Mouse (Mus musculus): ENCODE results near the gene Tns1.

The Tns1 gene

GRCm38 (mm10) chr1:73937805-73938204 is 186.4 kb downstream of the Tns1 start:
- peaks cover 20% of the 10 kb centered on the region for H3K4me1 ChIP-seq (replicated peaks; ENCODE audit: low read depth, low read length)
- H3K36me3 ChIP-seq (ENCODE audit: insufficient read depth, low read length): no peaks in the 10 kb centered on the region
- TF ChIP-seq CTCF (conservative IDR thresholded peaks at IDR 0.05; ENCODE audit: low read length) (no peak), NANOG (IDR thresholded peaks at IDR 0.05; ENCODE audit: borderline replicate concordance, low read length) (no peak)
- H3K9me3 ChIP-seq (ENCODE audit: low read length): no peaks in the 10 kb centered on the region
- H3K27me3 ChIP-seq (ENCODE audit: insufficient read depth, low read length): no peaks in the 10 kb centered on the region; the same call in 1 of the 2 replicates
- H3K4me3 ChIP-seq (replicated peaks; ENCODE audit: low read length): no peak overlapping the region

DNA sequence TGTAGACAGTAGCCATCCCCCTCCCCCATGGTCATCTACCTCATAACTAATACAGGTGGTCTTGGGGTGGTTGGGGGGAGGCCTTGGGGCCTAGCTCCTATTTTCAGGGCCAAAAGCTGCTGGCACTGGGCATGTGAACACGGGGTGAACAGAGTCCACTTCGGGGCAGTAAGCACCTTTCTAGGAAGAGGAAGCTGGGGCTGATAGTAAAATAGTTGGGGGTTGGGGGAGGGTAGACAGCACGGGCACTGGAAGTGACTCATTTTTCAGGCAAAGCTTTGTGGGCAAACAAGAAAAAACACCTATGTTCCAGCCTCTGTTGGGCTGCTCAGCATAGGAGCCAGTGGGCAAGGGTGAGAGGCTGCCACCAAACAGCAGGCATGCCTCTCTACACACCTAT is 187.7 kb downstream of the Tns1 start:
- Histone ChIP-seq H3K27me3 (ENCODE audit: insufficient read depth, low read length) (no peaks in the 10 kb centered on the region; the same call in 1 of the 2 replicates), H3K9me3 (ENCODE audit: low read length) (no peaks in the 10 kb centered on the region), H3K4me1 (replicated peaks; ENCODE audit: low read depth, low read length) (peaks cover 30% of the 10 kb centered on the region), H3K4me3 (replicated peaks; ENCODE audit: low read length) (no peak overlapping the region), H3K36me3 (ENCODE audit: insufficient read depth, low read length) (no peaks in the 10 kb centered on the region)
- TF ChIP-seq POU5F1 (IDR thresholded peaks at IDR 0.05; ENCODE audit: borderline replicate concordance, low read length) (no peak), CTCF (conservative IDR thresholded peaks at IDR 0.05; ENCODE audit: low read length) (no peak), NANOG (IDR thresholded peaks at IDR 0.05; ENCODE audit: borderline replicate concordance, low read length) (no peak)

DNA sequence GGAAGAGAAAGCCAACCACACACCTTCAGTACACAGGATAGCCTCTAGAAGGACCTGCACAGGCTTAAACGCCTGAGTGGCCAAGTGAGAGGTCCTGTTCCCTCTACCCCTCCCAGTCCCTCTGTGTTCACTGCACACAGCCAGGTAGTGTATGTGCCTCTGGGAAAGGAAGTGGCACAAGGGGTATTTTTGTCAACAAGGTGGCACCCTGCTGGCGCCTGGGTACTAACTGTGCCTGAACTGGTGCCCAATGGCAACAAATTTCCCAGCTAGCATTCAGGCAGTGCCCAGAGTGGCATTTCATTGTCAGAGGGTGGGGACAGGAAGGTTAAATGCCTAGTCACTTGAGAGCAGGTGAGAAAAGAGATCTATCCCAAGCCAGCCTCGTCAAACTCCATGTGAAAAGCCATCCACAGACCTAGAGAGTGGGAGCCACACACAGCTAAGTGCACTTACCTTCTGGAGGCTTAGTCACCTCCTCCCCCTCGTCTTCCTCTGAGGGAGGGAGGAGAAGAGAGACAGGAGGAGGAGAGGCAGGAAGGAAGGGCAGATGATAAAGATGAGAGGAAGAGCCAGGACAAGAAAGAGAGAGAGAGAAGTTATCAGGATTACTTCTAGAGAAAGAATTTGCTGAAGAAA is 188.7 kb downstream of the Tns1 start:
- TF ChIP-seq NANOG (IDR thresholded peaks at IDR 0.05; ENCODE audit: borderline replicate concordance, low read length) (no peak), POU5F1 (IDR thresholded peaks at IDR 0.05; ENCODE audit: borderline replicate concordance, low read length) (no peak), CTCF (conservative IDR thresholded peaks at IDR 0.05; ENCODE audit: low read length) (no peak)
- no peaks in the 10 kb centered on the region for H3K36me3 ChIP-seq (ENCODE audit: insufficient read depth, low read length)
- peaks cover 25% of the 10 kb centered on the region for H3K4me1 ChIP-seq (replicated peaks; ENCODE audit: low read depth, low read length)
- no peak overlapping the region for H3K4me3 ChIP-seq (replicated peaks; ENCODE audit: low read length)
- no peaks in the 10 kb centered on the region; the same call in 1 of the 2 replicates for H3K27me3 ChIP-seq (ENCODE audit: insufficient read depth, low read length)
- H3K9me3 ChIP-seq (ENCODE audit: low read length): no peaks in the 10 kb centered on the region

DNA sequence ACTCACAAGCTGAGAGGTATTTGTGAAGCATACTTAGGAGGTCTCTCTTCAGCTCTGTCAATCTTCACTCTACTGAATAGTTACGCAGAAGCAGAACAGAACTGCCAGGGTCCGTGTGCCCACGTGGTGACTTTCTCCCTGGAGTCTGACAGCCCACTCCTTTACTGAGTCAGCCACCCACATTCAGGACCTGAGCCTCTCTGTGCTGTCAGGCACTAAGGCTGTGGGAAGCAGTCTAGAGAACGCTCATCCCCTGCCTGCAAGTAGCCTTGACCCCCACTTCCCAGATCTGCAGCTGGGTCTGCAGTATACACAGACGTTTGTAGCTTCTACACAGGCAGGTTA is 191.1 kb downstream of the Tns1 start:
- no peak for TF ChIP-seq NANOG (IDR thresholded peaks at IDR 0.05; ENCODE audit: borderline replicate concordance, low read length)
- TF ChIP-seq CTCF (conservative IDR thresholded peaks at IDR 0.05; ENCODE audit: low read length): no peak
- no peak for TF ChIP-seq POU5F1 (IDR thresholded peaks at IDR 0.05; ENCODE audit: borderline replicate concordance, low read length)
- peaks cover 4% of the 10 kb centered on the region for H3K27me3 ChIP-seq (ENCODE audit: insufficient read depth, low read length)
- H3K4me3 ChIP-seq (replicated peaks; ENCODE audit: low read length): no peak overlapping the region
- peaks cover 35% of the 10 kb centered on the region for H3K4me1 ChIP-seq (replicated peaks; ENCODE audit: low read depth, low read length)
- H3K9me3 ChIP-seq (ENCODE audit: low read length): no peaks in the 10 kb centered on the region
- no peaks in the 10 kb centered on the region for H3K36me3 ChIP-seq (ENCODE audit: insufficient read depth, low read length)

DNA sequence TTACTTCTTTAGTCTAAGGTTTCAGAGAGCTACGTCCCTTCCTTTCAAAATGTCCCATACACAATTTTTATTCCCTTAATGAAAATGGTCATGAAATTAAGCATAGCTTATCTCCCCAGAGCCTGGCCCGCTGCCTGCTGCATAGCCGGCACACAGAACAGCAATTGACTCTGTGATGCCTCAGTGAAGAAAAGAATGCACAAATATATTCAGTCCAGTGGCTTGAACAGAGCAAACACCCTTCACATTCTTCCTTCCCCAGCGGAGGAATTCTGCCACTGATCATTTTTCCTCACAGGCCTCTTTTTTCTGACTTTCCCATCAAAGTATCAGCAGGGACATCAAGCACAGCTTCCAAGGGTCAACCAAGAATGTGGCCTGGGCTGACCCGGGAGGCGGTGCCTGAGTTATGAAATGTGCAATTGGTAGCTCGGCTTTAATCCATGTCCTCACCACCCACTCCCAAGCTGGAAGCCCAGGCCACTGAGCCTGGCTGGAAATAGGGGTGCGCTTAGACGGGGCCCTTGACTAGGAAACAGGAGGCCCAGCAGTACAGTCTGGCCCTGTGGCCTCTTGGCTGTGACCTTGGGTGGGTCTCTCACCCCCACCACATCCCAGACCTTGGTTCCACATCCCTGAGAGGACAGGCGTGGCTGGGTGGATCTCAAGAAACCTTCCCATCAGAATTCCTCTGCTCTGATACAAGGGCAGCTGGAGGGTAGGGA is 191.7 kb downstream of the Tns1 start:
- no peaks in the 10 kb centered on the region for H3K36me3 ChIP-seq (ENCODE audit: insufficient read depth, low read length)
- peaks cover 40% of the 10 kb centered on the region for H3K4me1 ChIP-seq (replicated peaks; ENCODE audit: low read depth, low read length)
- H3K9me3 ChIP-seq (ENCODE audit: low read length): no peaks in the 10 kb centered on the region
- no peak for TF ChIP-seq CTCF (conservative IDR thresholded peaks at IDR 0.05; ENCODE audit: low read length)
- TF ChIP-seq POU5F1 (IDR thresholded peaks at IDR 0.05; ENCODE audit: borderline replicate concordance, low read length): no peak
- no peak for TF ChIP-seq NANOG (IDR thresholded peaks at IDR 0.05; ENCODE audit: borderline replicate concordance, low read length)
- peaks cover 4% of the 10 kb centered on the region for H3K27me3 ChIP-seq (ENCODE audit: insufficient read depth, low read length)
- no peak overlapping the region for H3K4me3 ChIP-seq (replicated peaks; ENCODE audit: low read length)

DNA sequence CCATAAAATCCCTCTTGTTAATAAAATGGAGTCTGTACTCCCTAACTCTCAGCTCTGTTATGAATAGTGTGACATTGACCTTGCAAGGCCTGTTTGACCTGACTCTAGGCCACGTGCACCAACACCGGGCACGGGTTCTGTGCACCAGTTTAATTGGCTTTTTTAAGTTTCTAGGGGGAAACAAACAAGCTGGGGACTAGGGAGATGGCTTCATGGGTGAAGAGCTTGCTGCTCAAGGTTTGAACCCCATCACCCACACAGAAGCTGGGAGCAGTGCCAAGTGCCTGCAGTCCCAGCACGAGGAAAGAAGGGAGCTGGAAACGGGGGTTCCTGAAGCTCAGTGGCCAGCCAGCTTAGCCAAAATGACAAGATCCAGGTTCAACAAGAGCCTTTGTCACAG is 192.4 kb downstream of the Tns1 start:
- H3K36me3 ChIP-seq (ENCODE audit: insufficient read depth, low read length): no peaks in the 10 kb centered on the region
- H3K9me3 ChIP-seq (ENCODE audit: low read length): no peaks in the 10 kb centered on the region
- H3K4me3 ChIP-seq (replicated peaks; ENCODE audit: low read length): no peak overlapping the region
- TF ChIP-seq POU5F1 (IDR thresholded peaks at IDR 0.05; ENCODE audit: borderline replicate concordance, low read length) (no peak), NANOG (IDR thresholded peaks at IDR 0.05; ENCODE audit: borderline replicate concordance, low read length) (no peak), CTCF (conservative IDR thresholded peaks at IDR 0.05; ENCODE audit: low read length) (no peak)
- H3K27me3 ChIP-seq (ENCODE audit: insufficient read depth, low read length): peaks cover 7% of the 10 kb centered on the region
- H3K4me1 ChIP-seq (replicated peaks; ENCODE audit: low read depth, low read length): peaks cover 40% of the 10 kb centered on the region

GRCm38 (mm10) chr1:73930411-73931134 is 193.7 kb downstream of the Tns1 start:
- Histone ChIP-seq H3K27me3 (ENCODE audit: insufficient read depth, low read length) (peaks cover 10% of the 10 kb centered on the region), H3K4me1 (replicated peaks; ENCODE audit: low read depth, low read length) (peaks cover 40% of the 10 kb centered on the region), H3K36me3 (ENCODE audit: insufficient read depth, low read length) (no peaks in the 10 kb centered on the region), H3K4me3 (replicated peaks; ENCODE audit: low read length) (no peak overlapping the region), H3K9me3 (ENCODE audit: low read length) (no peaks in the 10 kb centered on the region)
- TF ChIP-seq NANOG (IDR thresholded peaks at IDR 0.05; ENCODE audit: borderline replicate concordance, low read length): no peak

- Histone ChIP-seq H3K9me3 (ENCODE audit: low read length) (no peaks in the 10 kb centered on the region), H3K27me3 (ENCODE audit: insufficient read depth, low read length) (peaks cover 10% of the 10 kb centered on the region; the same call in 1 of the 2 replicates), H3K4me3 (replicated peaks; ENCODE audit: low read length) (no peak overlapping the region), H3K36me3 (ENCODE audit: insufficient read depth, low read length) (no peaks in the 10 kb centered on the region), H3K4me1 (replicated peaks; ENCODE audit: low read depth, low read length) (peaks cover 40% of the 10 kb centered on the region)
- TF ChIP-seq NANOG (IDR thresholded peaks at IDR 0.05; ENCODE audit: borderline replicate concordance, low read length) (no peak), CTCF (conservative IDR thresholded peaks at IDR 0.05; ENCODE audit: low read length) (no peak), POU5F1 (IDR thresholded peaks at IDR 0.05; ENCODE audit: borderline replicate concordance, low read length) (no peak)
Observed at GRCm38 (mm10) chr1:73929952-73930329, 194.3 kb downstream of the Tns1 start.

Data from E14TG2a.4 (cell line).